Mouse (Mus musculus): ENCODE results near the gene Tctn1.
A peak's percentile ranks its signal among the peaks of the same experiment; 100 is the strongest.
"Not testable (repeated sequence)": the region's sequence is repeated elsewhere in the genome, so short reads cannot be mapped to it uniquely, and the experiment has no call there.

The Tctn1 gene

GRCm38 (mm10) chr5:122218928-122219327 lies 45.3 kb downstream of the Tctn1 start:
- no peak for DNase-seq (ENCODE audit: low spot score)

GRCm38 (mm10) chr5:122218109-122218905 lies 46.0 kb downstream of the Tctn1 start:
- no peak for DNase-seq (ENCODE audit: low spot score)

- DNase-seq (ENCODE audit: low spot score), result no peak
These were observed 46.6 kb downstream of the Tctn1 start for GRCm38 (mm10) chr5:122217636-122218035.

GRCm38 (mm10) chr5:122213861-122214260 lies 50.4 kb downstream of the Tctn1 start:
- no peak for DNase-seq (ENCODE audit: low spot score)

- DNase-seq (ENCODE audit: low spot score), result not testable (repeated sequence)
These were observed 51.4 kb downstream of the Tctn1 start for GRCm38 (mm10) chr5:122212820-122213219.

GRCm38 (mm10) chr5:122212125-122212524 lies 52.1 kb downstream of the Tctn1 start:
- no peak for DNase-seq (ENCODE audit: low spot score)

GRCm38 (mm10) chr5:122210890-122211289 lies 53.4 kb downstream of the Tctn1 start:
- DNase-seq (ENCODE audit: low spot score), result no peak

- DNase-seq (ENCODE audit: low spot score), result peak; percentile 40
These were observed 54.5 kb downstream of the Tctn1 start for GRCm38 (mm10) chr5:122209591-122210368.

- no peak for DNase-seq (ENCODE audit: low spot score)
These were observed 55.4 kb downstream of the Tctn1 start for GRCm38 (mm10) chr5:122208909-122209308.

GRCm38 (mm10) chr5:122206475-122206874 lies 57.8 kb downstream of the Tctn1 start, which contains the start of gene Hvcn1:
Gene Hvcn1, plus strand, starts transcription at chr5:122206804.
- DNase-seq (ENCODE audit: low spot score), result no peak

- DNase-seq (ENCODE audit: low spot score), result no peak
These were observed 60.1 kb downstream of the Tctn1 start for GRCm38 (mm10) chr5:122204180-122204579.

GRCm38 (mm10) chr5:122201904-122202303 lies 62.4 kb downstream of the Tctn1 start:
- no peak for DNase-seq (ENCODE audit: low spot score)

- no peak for DNase-seq (ENCODE audit: low spot score)
These were observed 63.4 kb downstream of the Tctn1 start for GRCm38 (mm10) chr5:122200872-122201271.

- no peak for DNase-seq (ENCODE audit: low spot score)
These were observed 71.9 kb downstream of the Tctn1 start for GRCm38 (mm10) chr5:122192347-122192746.

- DNase-seq (ENCODE audit: low spot score), result peak; percentile 35
These were observed 72.8 kb downstream of the Tctn1 start for GRCm38 (mm10) chr5:122191269-122192063.

GRCm38 (mm10) chr5:122190465-122190864 lies 73.8 kb downstream of the Tctn1 start:
- DNase-seq (ENCODE audit: low spot score), result no peak

- no peak for DNase-seq (ENCODE audit: low spot score)
These were observed 75.1 kb downstream of the Tctn1 start for GRCm38 (mm10) chr5:122189115-122189514.

Measured in urinary bladder, postnatal 14 days (tissue).